Mouse (Mus musculus) cerebellum, adult 2 months (tissue): Measurements from ENCODE around the gene Olfr750.

Experiments
- CTCF ChIP-seq: fragments of 200-500 bp; IDR thresholded peaks from 2 replicates; pipeline ENCODE4 v1.5.1; 2011; ENCODE audit warnings: low read depth, mild to moderate bottlenecking, control low read depth, low read length, moderate library complexity, borderline replicate concordance; ENCODE audit not compliant: insufficient read depth
- POLR2A ChIP-seq: fragments of 200-500 bp; IDR thresholded peaks from 2 replicates; pipeline ENCODE4 v1.6.1; 2011; ENCODE audit warnings: low read length, control low read depth, borderline replicate concordance; ENCODE audit not compliant: insufficient read depth

GRCm38 (mm10) chr14:51017256-51017655 is 57.0 kb downstream of the Olfr750 start:
- no peak for TF ChIP-seq CTCF
- TF ChIP-seq POLR2A, result no peak
